Mouse (Mus musculus): ENCODE results near the gene Mrps11.

Mrps11 gene

GRCm38 (mm10) chr7:78782639-78783581 is at the start of gene Mrps11, which contains the start of gene Mrpl46:
Gene Mrps11, plus strand, starts transcription at chr7:78783119.
Gene Mrpl46, minus strand, starts transcription at chr7:78783531.
- peak; percentile 86 to 93 for DNase-seq

- DNase-seq, result no peak
Measured at GRCm38 (mm10) chr7:78737196-78737595, 45.7 kb upstream of the Mrps11 start.

- no peak for DNase-seq
Measured at GRCm38 (mm10) chr7:78737614-78738210, 45.2 kb upstream of the Mrps11 start, which contains the start of gene Ntrk3. Gene Ntrk3, minus strand, starts transcription at chr7:78738012.

DNA sequence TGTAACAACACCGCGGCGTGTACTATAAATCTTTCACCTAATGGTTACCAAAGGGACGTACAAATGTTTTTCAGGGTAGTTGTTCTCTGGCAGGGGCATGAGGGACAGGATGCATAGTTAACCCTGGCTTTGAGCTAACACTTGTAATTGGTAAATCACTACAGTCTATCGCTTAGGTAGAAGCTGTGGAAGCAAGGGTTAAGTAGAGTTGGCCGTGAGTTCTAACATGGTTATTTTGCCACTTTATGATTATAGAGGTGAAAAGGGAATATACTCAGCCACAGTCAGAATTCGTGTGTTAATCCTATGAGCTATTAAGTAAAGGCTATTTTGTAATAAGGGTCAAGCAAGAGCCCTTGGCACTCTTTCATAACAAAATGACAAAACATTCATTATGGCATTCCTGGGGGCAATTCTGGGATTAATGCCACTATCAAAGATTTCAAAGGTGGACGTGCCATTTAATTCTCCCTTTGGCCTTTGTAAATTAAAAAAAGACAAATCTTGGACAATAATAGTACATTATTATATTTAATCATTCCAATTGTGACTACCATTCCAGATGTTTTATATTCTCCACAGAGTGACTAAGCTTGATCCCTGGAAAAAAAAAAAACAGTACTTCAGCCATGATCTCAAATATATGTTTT is 43.4 kb upstream of the Mrps11 start:
- DNase-seq, result no peak

- no peak for DNase-seq
Measured at GRCm38 (mm10) chr7:78743731-78744385, 39.1 kb upstream of the Mrps11 start.

GRCm38 (mm10) chr7:78752961-78753360 is 30.0 kb upstream of the Mrps11 start:
- no peak for DNase-seq

- DNase-seq, result no peak
Measured at GRCm38 (mm10) chr7:78753752-78754457, 29.0 kb upstream of the Mrps11 start.

GRCm38 (mm10) chr7:78754458-78755000 is 28.4 kb upstream of the Mrps11 start:
- DNase-seq, result no peak

DNA sequence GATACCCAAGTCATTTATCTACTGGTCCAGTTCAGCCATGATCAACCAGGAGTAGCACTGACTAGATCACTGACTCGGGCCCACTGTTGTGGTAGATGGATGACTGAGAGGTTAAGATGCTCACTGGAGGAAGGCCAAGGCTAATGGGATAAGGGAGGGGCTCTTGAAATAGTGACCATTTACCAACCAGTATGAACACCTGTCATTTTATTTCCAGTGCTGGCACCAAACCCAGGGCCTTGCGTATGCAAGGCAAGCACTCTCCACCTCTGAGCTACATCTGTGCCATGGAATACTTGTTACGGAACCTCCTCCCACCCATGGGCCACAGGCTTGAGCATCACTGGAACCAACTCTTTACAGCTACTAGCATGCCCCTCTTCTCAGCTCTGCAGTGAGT is 19.1 kb upstream of the Mrps11 start:
- DNase-seq, result no peak

DNA sequence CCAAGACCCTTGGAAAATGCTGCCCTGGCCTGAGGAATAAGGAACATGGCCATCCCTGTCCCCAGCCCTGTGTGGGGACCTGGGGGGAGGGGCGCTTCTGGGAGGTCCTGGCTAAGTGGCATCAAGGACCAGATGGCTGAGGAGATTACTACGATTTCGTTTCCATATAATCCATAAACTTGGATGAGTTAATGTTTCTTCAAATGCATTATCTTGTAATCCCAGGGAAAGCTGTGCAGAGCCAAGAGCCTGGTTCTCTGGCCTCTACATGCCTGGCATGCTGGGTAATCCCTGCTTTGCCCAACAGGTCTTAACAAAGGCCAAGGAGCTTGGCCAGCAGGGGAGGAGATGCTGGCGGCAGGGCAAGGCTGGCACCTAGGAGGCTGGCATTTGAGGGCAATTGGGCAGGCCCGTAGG is 17.7 kb upstream of the Mrps11 start:
- peak in 1 of 2 experiments; percentile 8 for DNase-seq

GRCm38 (mm10) chr7:78766019-78766683 is 16.8 kb upstream of the Mrps11 start:
- peak; percentile 55 to 82 for DNase-seq

- no peak for DNase-seq
Measured at GRCm38 (mm10) chr7:78767929-78768531, 14.9 kb upstream of the Mrps11 start.

DNA sequence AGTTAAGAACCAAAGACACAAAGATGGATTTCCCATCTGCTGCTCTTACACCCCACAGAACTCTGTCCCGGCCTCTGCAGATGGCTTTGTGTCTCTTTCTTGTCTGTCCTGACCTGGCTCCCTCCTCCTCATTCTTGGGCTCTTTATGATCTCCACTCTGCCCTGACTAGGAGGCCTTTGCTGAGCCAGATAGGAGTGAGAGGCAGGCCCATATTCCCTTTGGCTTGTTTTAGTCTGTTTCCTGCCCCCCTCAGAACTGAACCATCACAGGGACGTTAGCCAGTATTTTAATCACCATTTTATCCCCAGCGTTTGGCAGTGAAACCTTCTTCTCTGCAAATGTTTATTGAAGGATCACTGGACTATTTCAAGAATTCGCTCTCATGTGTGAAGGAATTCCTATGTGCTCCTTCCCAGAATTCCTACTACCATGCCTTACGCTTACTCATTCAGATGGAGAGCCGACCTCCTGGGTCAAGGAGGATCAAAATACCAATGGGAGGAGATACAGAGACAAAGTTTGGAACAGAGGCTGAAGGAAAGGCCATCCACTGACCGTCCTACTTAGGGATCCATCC is 13.8 kb upstream of the Mrps11 start:
- DNase-seq, result peak in 1 of 2 experiments; percentile 25

GRCm38 (mm10) chr7:78770936-78771335 is 12.0 kb upstream of the Mrps11 start:
- no peak for DNase-seq

DNA sequence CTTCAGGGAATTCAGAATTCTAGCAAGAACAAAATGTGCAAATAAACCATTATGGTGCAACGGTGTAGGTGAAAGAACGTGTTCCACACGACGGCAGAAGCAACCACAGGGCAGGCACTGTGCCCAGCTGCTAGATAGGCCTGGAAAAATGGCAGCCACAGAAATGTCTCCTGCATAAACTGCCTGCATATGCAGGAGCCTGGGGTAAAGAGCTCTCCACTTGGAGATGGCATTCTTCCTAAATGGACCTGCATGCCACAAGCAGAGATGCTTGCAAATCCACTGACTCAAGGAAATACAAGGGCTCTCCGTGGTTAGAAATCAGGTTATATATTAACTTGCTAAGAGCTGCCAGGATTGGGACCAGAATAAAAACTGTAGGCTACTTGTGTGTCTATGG is 4.2 kb upstream of the Mrps11 start:
- DNase-seq, result peak; percentile 7 to 51

- DNase-seq, result no peak
Measured at GRCm38 (mm10) chr7:78785906-78786305, 3.0 kb downstream of the Mrps11 start.

DNA sequence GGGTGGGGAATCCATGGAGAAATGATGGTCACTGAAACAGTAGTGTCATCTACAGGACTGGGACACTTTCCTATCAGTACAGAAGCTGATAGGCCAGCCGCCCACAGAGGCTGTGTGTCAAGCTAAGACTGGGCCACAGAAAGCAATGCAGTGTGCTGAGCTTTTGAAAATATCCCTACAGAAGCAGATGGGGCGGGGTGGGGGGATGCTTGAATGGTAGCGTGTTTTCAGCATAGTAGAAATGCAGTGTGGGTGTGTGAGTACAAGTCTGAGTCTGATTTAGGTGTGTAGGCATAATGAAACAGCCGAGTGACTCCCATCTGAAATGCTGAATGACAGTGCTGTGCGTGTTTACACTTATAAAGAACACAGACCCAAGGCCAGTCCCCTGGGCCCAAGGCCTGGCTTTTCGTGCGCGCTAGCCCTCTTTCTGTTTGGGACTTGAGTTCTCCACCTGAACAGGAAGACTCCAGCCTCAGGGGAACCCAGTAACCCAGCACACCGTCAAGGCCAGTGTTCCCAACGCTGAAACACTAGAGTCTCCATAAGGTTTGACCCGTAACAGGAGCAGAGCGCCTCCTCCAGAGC is 5.0 kb downstream of the Mrps11 start:
- DNase-seq, result no peak

DNA sequence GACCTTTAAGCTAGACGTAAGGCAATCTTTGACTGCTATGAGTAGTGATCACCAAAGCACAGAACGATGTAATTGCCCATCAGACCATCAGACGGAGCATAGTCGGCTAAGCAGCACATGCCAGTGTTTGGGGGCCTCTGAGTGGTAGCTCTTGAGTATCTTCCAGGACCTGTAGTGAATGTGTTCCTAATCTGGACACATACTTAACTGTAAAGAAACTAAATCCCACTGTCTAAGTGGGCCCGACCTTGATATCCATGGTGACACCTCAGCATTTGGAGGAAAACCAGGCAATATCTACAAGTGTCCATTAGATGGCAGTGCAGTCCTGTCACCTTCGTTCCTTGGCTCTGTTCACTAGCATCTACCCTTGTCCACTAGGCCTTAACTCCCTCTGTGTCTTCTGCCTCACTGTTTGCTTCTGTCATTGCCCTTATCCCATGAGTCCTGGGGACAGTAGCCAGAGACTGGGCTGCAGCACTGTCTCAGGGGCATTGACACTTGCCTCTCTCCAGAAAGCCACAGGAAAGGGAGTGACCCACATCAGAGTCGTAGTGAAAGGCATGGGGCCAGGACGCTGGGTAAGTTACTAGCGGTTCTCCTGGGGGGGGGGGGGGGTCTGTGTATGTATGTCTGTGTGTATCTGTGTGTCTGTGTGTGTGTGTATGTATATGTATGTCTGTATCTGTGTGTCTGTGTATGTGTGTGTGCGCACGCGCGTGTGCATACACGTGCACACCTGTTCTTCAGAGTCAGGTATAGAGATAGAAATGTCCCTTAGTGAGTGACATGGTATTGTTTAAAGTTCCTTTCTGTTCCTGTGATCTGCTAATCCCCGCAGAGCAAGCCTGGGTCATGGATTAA is 8.7 kb downstream of the Mrps11 start:
- DNase-seq, result peak; percentile 56 to 63
